Mouse (Mus musculus): ENCODE measurements around the gene Zranb3.

Zranb3 gene

GRCm38 (mm10) chr1:127945696-127946575 lies 156.9 kb downstream of the Zranb3 start:
- no peak for DNase-seq (ENCODE audit: low spot score in 2 of 2)

GRCm38 (mm10) chr1:127943516-127943915 lies 159.3 kb downstream of the Zranb3 start:
- no peak for DNase-seq (ENCODE audit: low spot score in 2 of 2)

- DNase-seq (ENCODE audit: low spot score in 2 of 2), result no peak
Measured at GRCm38 (mm10) chr1:127942231-127942630, 160.6 kb downstream of the Zranb3 start.

GRCm38 (mm10) chr1:127937277-127937676 lies 165.6 kb downstream of the Zranb3 start:
- no peak for DNase-seq (ENCODE audit: low spot score in 2 of 2)

GRCm38 (mm10) chr1:127934322-127934721 lies 168.5 kb downstream of the Zranb3 start:
- no peak for DNase-seq (ENCODE audit: low spot score in 2 of 2)

- no peak for DNase-seq (ENCODE audit: low spot score in 2 of 2)
Measured at GRCm38 (mm10) chr1:127933405-127933804, 169.4 kb downstream of the Zranb3 start.

- no peak for DNase-seq (ENCODE audit: low spot score in 2 of 2)
Measured at GRCm38 (mm10) chr1:127915802-127916201, 187.0 kb downstream of the Zranb3 start.

GRCm38 (mm10) chr1:127915316-127915715 lies 187.5 kb downstream of the Zranb3 start:
- no peak for DNase-seq (ENCODE audit: low spot score in 2 of 2)

- no peak for DNase-seq (ENCODE audit: low spot score in 2 of 2)
Measured at GRCm38 (mm10) chr1:127913116-127913515, 189.7 kb downstream of the Zranb3 start.

- DNase-seq (ENCODE audit: low spot score in 2 of 2), result no peak
Measured at GRCm38 (mm10) chr1:127904774-127905385, 198.0 kb downstream of the Zranb3 start.

All from frontal cortex, postnatal 14 days (tissue).